Mouse (Mus musculus): ENCODE measurements around the gene S100a2.

DNA sequence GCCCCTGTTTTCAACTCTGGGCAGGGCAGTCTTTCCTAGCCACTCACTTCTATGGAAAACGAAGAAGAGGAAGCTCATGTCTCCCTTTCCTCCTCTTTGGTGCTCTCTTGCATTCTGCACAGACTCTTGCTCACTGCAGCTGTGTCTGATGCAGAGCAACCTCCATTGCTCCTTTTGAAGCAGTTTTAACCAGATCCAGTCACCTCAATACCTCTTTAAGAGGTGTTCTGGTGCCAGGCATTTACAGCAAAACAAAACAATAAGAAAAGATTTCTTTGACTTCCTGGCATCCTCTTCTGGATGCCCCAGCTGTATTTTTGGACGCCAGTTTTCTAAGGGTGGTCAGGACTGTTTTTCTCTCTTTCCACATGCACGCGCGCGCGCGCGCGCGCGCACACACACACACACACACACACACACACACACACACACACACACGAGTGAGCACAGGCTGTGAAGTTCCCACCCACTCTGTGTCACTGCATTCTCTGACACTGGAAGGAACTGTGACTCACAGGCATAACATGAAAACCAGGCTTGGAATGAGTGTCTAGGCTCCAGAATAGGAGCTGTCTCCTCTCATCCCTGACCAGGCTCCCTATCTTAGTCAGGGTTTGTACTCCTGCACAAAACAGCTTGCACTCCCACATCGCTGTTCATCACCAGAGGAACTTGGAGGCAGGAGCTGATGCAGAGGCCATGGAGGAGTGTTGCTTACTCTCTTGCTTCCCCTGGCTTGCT, 2.5 kb upstream of the S100a2 start:
- TF ChIP-seq CTCF (conservative IDR thresholded peaks at IDR 0.05; ENCODE audit: low read length) (no peak), NANOG (IDR thresholded peaks at IDR 0.05; ENCODE audit: borderline replicate concordance, low read length) (no peak)

Data from E14TG2a.4 (cell line).